Mouse (Mus musculus): ENCODE measurements around the gene Rpl23a.

GRCm38 (mm10) chr11:78164924-78165760, 18.2 kb downstream of the Rpl23a start, which contains the start of gene Traf4:
- TF ChIP-seq EP300 (IDR thresholded peaks at IDR 0.05; ENCODE audit: low read depth): no peak
- TF ChIP-seq CTCF (IDR thresholded peaks at IDR 0.05; ENCODE audit: low read depth): no peak; the same call in 1 of the 2 replicates
